Mouse (Mus musculus) fat pad, adult 2 months (tissue): ENCODE measurements around the gene Ppp2r1a.

ENCODE experiments used
- DNase-seq: peaks from one replicate; pipeline ENCODE4 v3.0.0-alpha.2; 2011; ENCODE audit warnings: low read depth, low spot score; ENCODE audit errors: extremely low read depth

Ppp2r1a gene

GRCm38 (mm10) chr17:20944985-20945891 lies at the start of gene Ppp2r1a:
TSS of gene Ppp2r1a (plus strand) at chr17:20945311.
- DNase-seq, result peak; percentile 99

GRCm38 (mm10) chr17:20904991-20905390 lies 40.1 kb upstream of the Ppp2r1a start, which contains the start of gene Vmn1r231:
TSS of gene Vmn1r231 (minus strand) at chr17:20905091.
- no peak for DNase-seq

DNA sequence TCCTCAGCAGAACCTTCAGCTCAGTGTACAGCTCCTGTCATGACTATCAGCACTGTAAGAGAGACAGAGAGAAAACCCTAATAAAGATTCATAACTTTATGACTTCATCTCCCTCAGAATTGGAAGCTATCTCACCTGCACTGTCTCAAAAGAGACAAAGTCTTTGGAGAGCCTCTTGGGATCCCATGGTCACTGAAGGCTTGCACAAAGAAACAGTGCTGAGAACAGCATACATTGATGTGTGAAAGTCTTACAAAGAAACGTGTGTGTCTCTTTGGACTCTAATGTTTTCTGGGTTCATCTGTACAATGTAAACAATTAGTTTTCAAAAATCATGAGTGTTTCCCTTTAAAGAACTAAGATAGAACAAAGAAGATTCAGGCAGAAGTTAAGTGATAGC lies 25.5 kb upstream of the Ppp2r1a start, which contains the start of gene Vmn1r232:
Vmn1r232 (minus strand) TSS at position 101 of the 400 bp plus-strand sequence.
- no peak for DNase-seq

DNA sequence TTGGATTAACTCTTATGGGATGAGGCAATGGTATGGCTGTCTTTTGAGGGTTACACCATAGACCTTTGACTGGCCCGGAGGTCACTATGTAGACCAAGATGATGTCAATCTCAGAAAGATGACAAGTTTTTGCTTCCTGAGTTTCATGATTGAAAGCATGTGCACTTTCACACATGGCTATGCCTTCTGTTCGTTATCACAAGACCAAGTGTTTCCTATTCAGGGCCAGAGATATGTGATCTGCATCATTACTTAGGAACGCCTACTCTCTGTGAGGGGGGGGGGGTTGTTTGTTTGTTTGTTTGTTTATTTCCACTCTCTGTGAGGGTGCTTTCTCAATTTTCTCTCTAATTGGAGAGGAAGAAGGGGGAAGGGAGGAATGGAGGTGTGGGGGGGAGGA lies 885 bp upstream of the Ppp2r1a start:
- DNase-seq, result no peak

- DNase-seq, result no peak
These were observed 985 bp downstream of the Ppp2r1a start for GRCm38 (mm10) chr17:20946026-20946565.

DNA sequence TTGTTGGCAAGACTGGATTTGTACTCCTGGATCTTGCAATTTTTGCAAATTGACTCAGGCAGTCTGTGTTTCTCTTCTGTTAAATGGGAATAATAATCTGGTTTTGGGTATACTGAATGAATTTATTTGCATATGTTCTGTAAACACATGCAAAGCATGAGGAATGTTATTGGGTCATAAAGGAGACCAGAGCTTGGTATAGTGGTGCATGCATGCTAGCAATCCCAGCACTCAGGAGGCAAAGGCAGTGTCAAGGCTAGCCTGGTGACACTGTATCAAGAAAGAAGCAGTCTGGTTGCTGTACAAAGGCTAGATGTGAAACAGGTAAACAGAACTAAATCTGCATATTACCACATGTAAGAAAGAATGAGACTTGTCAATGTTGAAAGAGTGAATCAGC lies 1.5 kb downstream of the Ppp2r1a start:
- no peak for DNase-seq

GRCm38 (mm10) chr17:20960386-20960785 lies 15.3 kb downstream of the Ppp2r1a start:
- DNase-seq, result no peak

- no peak for DNase-seq
These were observed 20.3 kb downstream of the Ppp2r1a start for GRCm38 (mm10) chr17:20965421-20965820.

GRCm38 (mm10) chr17:20966681-20967080 lies 21.6 kb downstream of the Ppp2r1a start:
- DNase-seq, result no peak

- DNase-seq, result no peak
These were observed 48.6 kb downstream of the Ppp2r1a start for GRCm38 (mm10) chr17:20993716-20994115.

- DNase-seq, result no peak
These were observed 51.3 kb downstream of the Ppp2r1a start, which contains the start of gene Vmn1r233 for GRCm38 (mm10) chr17:20996364-20996763. TSS of gene Vmn1r233 (minus strand) at chr17:20996464.

DNA sequence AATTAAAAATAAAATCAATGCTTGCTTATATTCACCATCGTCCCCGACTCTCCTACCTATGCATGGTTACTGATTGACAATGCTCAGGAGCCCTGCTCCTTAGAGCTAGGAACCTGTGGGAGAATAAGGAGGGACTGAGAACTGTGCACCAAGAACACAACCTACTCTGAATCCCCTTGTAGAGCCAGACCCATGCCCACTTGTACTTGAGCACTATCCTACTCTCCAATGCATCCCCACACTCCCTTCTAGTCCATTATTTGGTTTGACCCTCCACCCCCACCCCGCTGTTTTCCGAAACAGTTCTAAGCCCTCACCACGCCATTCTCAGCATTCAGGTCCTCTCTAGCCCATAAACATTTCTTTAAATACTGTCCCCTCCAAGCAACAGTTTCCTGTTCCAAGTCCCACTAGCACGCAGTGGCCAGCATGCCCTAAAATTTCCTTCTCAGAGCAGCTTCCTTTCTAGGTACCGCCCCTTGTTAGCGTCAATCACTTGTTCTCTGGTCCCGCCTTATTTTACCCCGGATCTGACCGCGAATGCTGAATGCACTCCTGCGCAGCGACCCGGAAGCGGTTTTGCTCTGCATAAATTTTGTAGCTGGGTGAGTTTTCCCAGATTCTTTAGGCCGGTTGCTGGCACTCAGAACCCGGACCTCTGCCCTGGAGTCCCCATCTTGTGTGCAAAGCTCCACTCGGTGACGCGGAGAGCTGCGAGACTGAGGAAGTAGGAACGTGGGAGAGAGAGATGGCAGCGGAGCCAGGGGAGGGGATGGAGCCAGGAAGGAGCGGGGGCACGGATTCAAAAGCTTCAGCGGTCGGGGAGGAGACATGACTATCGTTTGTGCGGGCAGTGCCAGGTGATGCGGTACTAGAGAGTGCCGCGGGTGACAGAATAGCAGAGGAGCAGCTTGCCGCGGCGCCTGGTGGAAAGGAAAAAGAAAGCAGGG lies 63.5 kb downstream of the Ppp2r1a start, which contains the start of gene Zfp160:
Zfp160 (plus strand) TSS at position 522 of the 950 bp plus-strand sequence.
- peak; percentile 19 for DNase-seq

GRCm38 (mm10) chr17:21009726-21010125 lies 64.6 kb downstream of the Ppp2r1a start:
- DNase-seq, result no peak
